Mouse (Mus musculus) heart, embryonic 16.5 days (tissue): ENCODE measurements around the gene Cebpa. TPM values are rescaled to one million over a fixed set of nuclear protein-coding genes. Genes with fewer than 3 reads are reported as not detected.

Experiments
- ATAC-seq: fragments of 200-750 bp; cut with Nextera tagmentation; replicated peaks from 2 replicates; pipeline ENCODE4 v1.8.0; 2017; ENCODE audit warnings: moderate number of reproducible peaks; ENCODE audit not compliant: insufficient read depth, low FRiP score; ENCODE audit errors: extremely low read depth
- H3K27ac ChIP-seq: fragments of 300-500 bp; sonication (generic); 2 replicates; pipeline ENCODE4 v1.5.1; 2014; ENCODE audit warnings: mild to moderate bottlenecking, low read length, control low read depth, moderate library complexity
- H3K27me3 ChIP-seq: fragments of 300-500 bp; sonication (generic); 2 replicates; pipeline ENCODE4 v1.6.1; 2014; ENCODE audit warnings: low read length, mixed read lengths; ENCODE audit not compliant: control insufficient read depth, insufficient read depth
- H3K36me3 ChIP-seq: fragments of 300-500 bp; sonication (generic); 2 replicates; pipeline ENCODE4 v1.6.1; 2014; ENCODE audit not compliant: control insufficient read depth, insufficient read depth
- H3K4me1 ChIP-seq: fragments of 300-500 bp; sonication (generic); 2 replicates; pipeline ENCODE4 v1.6.1; 2014; ENCODE audit warnings: low read length, mixed read lengths; ENCODE audit not compliant: control insufficient read depth, insufficient read depth
- H3K4me2 ChIP-seq: fragments of 300-500 bp; sonication (generic); 2 replicates; pipeline ENCODE4 v1.6.1; 2014; ENCODE audit warnings: low read depth, mild to moderate bottlenecking, control low read depth, low read length
- H3K4me3 ChIP-seq: fragments of 300-500 bp; sonication (generic); 2 replicates; pipeline ENCODE4 v1.5.1; 2014; ENCODE audit warnings: mild to moderate bottlenecking, control low read depth, low read length
- H3K9ac ChIP-seq: fragments of 300-500 bp; sonication (generic); 2 replicates; pipeline ENCODE4 v1.6.1; 2014; ENCODE audit warnings: low read length, control low read depth
- H3K9me3 ChIP-seq: fragments of 300-500 bp; sonication (generic); replicated peaks from 2 replicates; pipeline ENCODE4 v1.6.1; 2016; ENCODE audit warnings: low read length; ENCODE audit not compliant: control insufficient read depth
- WGBS: fragments of 180-500 bp; shearing (Covaris S2); extraction: QIAGEN DNeasy Blood & Tissue Kit; methylation state at CpG from one replicate; pipeline ENCODE4 v1.1.7; 2014; 5-methylcytosine and 5-hydroxymethylcytosine counted together
- polyA plus RNA-seq: library from polyadenylated mRNA; unstranded; fragments of >200 nt; fragmentation: Nextera tagmentation; extraction: Ambion mirVana; gene quantifications from 2 replicates; pipeline ENCODE4 v1.2.1, GENCODE M21; 2015

Cebpa gene
- polyA plus RNA-seq, 1 experiment from 2014 or later = 1.0 TPM

DNA sequence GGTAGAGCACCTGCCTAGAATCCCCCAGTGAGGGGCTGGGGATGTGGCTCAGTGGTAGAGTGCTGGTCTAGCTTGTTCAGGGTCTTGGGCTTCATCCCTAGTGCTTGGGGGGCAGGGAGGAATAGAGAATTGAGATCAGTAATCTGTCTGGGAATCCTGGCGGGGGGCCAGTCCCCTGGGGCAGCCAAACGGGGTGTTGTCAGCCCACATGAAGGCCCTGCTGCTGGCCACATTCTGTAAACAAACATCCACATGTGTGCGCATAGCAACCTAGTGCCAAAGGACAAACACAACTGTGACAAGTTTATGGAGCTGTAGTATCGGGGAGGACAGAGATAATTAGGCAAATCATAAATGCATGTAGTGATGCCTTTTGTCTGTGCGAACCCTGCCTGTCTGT, 15.5 kb downstream of the Cebpa start:
- Histone ChIP-seq H3K27me3 (peaks cover 6% of the 10 kb centered on the region), H3K9ac (no peak overlapping the region), H3K27ac (no peak overlapping the region), H3K36me3 (no peaks in the 10 kb centered on the region), H3K4me1 (no peaks in the 10 kb centered on the region), H3K4me2 (no peak overlapping the region), H3K4me3 (no peak overlapping the region), H3K9me3 (no peaks in the 10 kb centered on the region)
- no peak for ATAC-seq
- WGBS = 34% methylated on average over 5 of the region's 5 CpGs

DNA sequence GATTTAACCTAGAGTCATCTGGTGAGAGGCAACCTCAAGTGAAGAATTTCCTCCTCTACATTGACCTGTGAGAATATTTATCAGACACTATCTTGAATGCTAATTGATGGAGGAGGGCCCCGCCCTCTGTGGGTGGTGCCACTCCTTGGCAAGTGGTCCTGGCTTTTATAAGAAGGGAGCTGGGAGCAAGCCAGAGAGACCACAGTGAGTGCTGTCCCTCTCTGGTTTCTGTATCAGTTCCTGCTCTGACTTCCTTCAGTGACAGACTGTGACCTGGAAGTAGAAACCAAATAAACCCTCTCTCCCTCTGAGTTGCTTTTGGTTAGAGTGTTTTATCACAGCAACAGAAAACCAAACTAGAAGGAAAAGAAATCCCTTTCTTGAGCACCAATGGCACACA, 18.4 kb downstream of the Cebpa start:
- Histone ChIP-seq H3K4me3 (no peak overlapping the region), H3K9me3 (no peaks in the 10 kb centered on the region), H3K27ac (no peak overlapping the region), H3K4me2 (no peak overlapping the region), H3K36me3 (no peaks in the 10 kb centered on the region), H3K4me1 (no peaks in the 10 kb centered on the region), H3K9ac (no peak overlapping the region), H3K27me3 (peaks cover 6% of the 10 kb centered on the region)
- 81% methylated on average over 1 of the region's 1 CpGs for WGBS
- no peak for ATAC-seq

DNA sequence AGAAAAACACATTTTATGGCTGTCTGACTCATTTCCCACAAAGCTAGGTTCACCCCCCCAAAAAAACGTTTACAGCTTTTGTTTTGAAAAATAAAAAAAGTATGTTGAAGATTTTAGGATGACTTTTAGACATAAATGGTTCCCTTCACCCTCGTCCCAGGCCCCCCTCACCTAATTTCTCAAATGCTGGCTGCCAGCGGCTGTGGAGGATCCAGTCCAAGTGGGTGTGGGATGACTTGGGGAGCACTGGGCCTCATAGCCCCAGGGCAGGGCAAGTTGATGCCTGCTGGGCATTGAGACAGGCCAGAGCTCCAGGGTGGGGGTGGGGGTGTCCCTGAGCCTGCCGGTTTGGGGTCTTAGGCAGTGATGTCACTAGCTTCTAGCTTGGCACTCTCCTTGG, 19.4 kb downstream of the Cebpa start:
- no peaks in the 10 kb centered on the region for H3K9me3 ChIP-seq
- no peak overlapping the region for H3K9ac ChIP-seq
- H3K4me2 ChIP-seq = no peak overlapping the region
- H3K27me3 ChIP-seq = peaks cover 6% of the 10 kb centered on the region
- ATAC-seq = no peak
- no peak overlapping the region for H3K27ac ChIP-seq
- WGBS = 64% methylated on average over 4 of the region's 4 CpGs
- no peak overlapping the region for H3K4me3 ChIP-seq
- no peaks in the 10 kb centered on the region for H3K4me1 ChIP-seq
- H3K36me3 ChIP-seq = no peaks in the 10 kb centered on the region

DNA sequence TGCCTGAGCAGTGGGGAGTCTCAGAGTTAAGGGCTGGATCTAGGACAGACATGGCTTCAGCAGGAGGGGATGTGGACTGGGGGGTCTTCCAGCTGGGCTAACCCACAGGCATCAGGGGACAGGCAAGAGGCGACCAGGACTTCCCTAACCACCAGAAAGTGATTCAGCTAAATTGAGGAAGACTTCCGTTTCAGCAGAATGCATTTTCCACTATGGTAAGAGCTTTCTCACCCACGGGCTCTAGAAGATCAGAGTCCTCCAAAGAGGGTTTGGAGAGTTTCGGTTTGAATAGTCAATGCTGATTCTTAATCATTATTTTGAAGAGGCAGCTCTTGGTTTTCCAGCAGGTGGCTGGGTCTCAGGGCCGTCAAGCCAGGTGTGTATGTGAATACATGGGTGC, 20.8 kb downstream of the Cebpa start:
- H3K9ac ChIP-seq = no peak overlapping the region
- H3K9me3 ChIP-seq = no peaks in the 10 kb centered on the region
- H3K4me1 ChIP-seq = no peaks in the 10 kb centered on the region
- peaks cover 6% of the 10 kb centered on the region for H3K27me3 ChIP-seq
- H3K4me3 ChIP-seq = no peak overlapping the region
- ATAC-seq = no peak
- 80% methylated on average over 5 of the region's 5 CpGs for WGBS
- no peaks in the 10 kb centered on the region for H3K36me3 ChIP-seq
- H3K4me2 ChIP-seq = no peak overlapping the region
- no peak overlapping the region for H3K27ac ChIP-seq

DNA sequence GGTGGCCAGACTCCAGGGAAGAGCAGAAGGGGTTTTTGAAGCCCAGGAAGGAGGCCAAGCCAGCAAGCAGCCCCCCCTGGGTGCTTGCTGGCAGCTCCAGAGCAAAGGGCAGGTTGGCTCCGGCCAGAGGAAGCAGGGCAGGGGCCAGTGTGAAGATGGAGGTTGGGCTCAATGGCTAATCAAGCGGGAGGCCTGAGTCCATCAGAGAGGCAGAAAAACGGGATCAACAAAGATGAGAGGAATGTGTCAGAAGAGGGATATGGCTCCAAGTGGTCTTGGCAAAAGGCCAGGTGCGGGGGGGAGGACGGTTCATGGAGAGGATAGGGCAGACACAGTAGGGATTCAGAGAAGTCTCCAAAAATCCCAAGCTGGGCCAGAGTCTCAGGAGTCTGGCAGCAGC, 22.4 kb downstream of the Cebpa start:
- Histone ChIP-seq H3K27me3 (0 out of 2 replicates have a peak, but pooled peaks cover 3% of the 10 kb centered on the region), H3K9ac (no peak overlapping the region), H3K9me3 (no peaks in the 10 kb centered on the region), H3K4me1 (no peaks in the 10 kb centered on the region), H3K27ac (no peak overlapping the region), H3K4me2 (no peak overlapping the region), H3K4me3 (no peak overlapping the region), H3K36me3 (no peaks in the 10 kb centered on the region)
- 24% methylated on average over 5 of the region's 5 CpGs for WGBS
- no peak for ATAC-seq

DNA sequence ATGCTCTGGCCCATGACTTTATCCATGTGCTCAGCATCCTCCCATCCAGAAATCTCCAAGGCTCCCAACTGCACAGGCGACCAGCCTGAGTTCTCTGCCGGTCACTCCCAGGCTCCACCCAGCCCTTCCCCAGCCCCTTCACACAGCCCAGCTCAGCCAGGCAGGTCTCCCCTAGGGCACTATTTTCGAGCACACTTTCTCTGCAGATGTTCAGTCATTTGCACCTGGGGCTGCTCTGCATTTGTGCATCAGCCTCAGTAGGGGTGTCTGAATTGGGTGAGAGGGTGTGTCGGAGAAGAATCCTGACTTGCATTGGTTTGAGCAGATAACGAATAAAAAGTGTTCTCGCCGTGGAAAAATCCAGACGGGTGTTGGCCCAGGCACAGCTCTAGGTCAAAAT, 23.4 kb downstream of the Cebpa start:
- 78% methylated on average over 8 of the region's 8 CpGs for WGBS

DNA sequence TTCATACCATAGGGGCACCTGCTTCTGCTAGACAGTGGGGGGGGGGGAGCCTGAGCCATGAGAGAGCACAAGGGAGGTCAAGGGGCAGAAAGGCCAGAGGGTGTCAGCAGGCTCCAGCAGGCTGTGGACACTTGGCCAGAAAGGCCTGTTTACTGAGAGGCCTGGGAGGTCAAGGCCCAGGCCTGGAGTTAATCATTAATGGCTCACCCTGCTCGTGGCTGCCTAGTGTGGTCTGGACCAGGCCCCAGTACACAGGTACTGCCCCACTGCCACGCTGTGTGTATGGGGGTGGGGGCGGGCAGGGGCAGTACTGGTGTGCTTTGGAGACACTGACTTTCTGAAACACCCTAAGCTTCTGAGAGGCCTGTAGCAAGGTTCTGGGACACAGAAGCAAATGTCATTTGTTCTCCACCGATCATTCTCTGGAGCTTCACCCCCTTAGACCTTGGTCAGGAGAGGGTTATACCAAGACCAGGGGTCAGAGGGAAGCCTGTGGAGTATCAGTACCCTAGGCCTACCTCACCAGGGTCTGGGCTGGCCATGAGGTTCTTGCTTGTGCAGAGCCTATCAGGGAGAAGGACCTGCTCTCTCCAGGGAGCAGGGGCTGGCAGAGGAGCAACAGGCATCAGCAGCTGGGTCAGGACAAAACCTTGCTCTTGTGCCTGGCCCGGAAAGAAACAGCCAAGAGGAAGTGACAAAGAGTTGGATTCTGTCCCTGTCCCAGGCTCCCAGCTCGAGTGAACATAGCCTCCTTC, 24.9 kb downstream of the Cebpa start:
- 0 out of 2 replicates have a peak, but pooled peaks cover 3% of the 10 kb centered on the region for H3K27me3 ChIP-seq
- WGBS = 64% methylated on average over 6 of the region's 6 CpGs
- no peak overlapping the region for H3K9ac ChIP-seq
- ATAC-seq = no peak
- H3K4me3 ChIP-seq = no peak overlapping the region
- no peak overlapping the region for H3K27ac ChIP-seq
- no peak overlapping the region for H3K4me2 ChIP-seq
- no peaks in the 10 kb centered on the region for H3K36me3 ChIP-seq
- H3K9me3 ChIP-seq = no peaks in the 10 kb centered on the region
- H3K4me1 ChIP-seq = no peaks in the 10 kb centered on the region

More for the DNA sequence above, 23.4 kb downstream of the Cebpa start:
- H3K27me3 ChIP-seq = 0 out of 2 replicates have a peak, but pooled peaks cover 3% of the 10 kb centered on the region
- no peak for ATAC-seq
- H3K9me3 ChIP-seq = no peaks in the 10 kb centered on the region
- H3K4me3 ChIP-seq = no peak overlapping the region
- no peaks in the 10 kb centered on the region for H3K4me1 ChIP-seq
- no peak overlapping the region for H3K9ac ChIP-seq
- H3K27ac ChIP-seq = no peak overlapping the region
- no peaks in the 10 kb centered on the region for H3K36me3 ChIP-seq
- H3K4me2 ChIP-seq = no peak overlapping the region

DNA sequence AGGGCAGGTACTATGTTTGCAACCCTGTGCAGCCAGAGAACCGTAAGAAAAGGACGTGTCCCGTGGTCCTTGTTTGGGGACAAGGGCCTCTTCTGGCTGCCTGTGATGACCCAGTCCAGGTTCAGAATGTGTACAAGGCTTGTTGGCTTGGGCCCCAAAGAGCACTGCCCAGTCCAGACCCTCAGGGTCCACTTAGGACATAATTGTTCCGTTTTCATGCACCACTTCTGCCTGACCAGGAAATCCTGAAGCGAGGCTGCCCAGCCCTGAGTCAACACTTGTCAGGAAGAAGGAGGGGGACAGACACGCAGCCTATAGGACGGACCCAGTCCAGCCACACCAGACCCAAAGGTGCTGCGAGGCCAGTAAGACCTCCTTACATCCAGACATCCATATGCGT, 26.0 kb downstream of the Cebpa start:
- Histone ChIP-seq H3K27ac (no peak overlapping the region), H3K4me3 (no peak overlapping the region), H3K4me2 (no peak overlapping the region), H3K9me3 (no peaks in the 10 kb centered on the region), H3K36me3 (no peaks in the 10 kb centered on the region), H3K9ac (no peak overlapping the region), H3K4me1 (no peaks in the 10 kb centered on the region), H3K27me3 (no peaks in the 10 kb centered on the region)
- ATAC-seq = no peak
- WGBS = 67% methylated on average over 9 of the region's 9 CpGs

DNA sequence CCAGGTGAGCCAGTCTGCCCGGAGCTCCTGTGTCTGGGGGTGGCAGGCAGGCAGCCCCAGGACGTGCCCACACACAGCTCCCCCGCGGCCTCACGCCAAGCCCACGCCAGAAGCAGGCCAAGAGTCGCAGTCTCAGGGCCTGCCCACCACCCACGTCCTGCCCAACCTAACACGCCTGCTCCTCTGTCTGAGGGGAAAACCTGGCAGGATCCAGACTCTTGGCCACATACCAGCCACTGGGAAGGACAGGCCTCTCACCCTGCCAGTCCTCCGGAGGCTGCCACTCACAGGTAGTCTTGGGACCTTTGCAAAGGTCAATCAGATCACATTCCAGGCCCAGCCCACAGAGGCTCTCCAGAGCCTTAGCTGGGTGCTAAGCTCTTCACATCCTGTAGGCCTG, 27.2 kb downstream of the Cebpa start:
- Histone ChIP-seq H3K27me3 (no peaks in the 10 kb centered on the region), H3K4me1 (no peaks in the 10 kb centered on the region), H3K27ac (no peak overlapping the region), H3K4me2 (no peak overlapping the region), H3K36me3 (no peaks in the 10 kb centered on the region), H3K4me3 (no peak overlapping the region), H3K9me3 (no peaks in the 10 kb centered on the region), H3K9ac (no peak overlapping the region)
- ATAC-seq = no peak
- 63% methylated on average over 10 of the region's 10 CpGs for WGBS
